Mouse (Mus musculus): ENCODE measurements at regions not wholly inside any gene's neighbourhood (a gene's known extent, or its start where the extent isn't known, plus 50 kb on each side); places are given as distances from the start of the nearest gene placed in this dataset.

- no peak for DNase-seq (ENCODE audit: low read depth)
These were observed 274.4 kb upstream of the Trpc7 start for GRCm38 (mm10) chr13:57170180-57170579.

GRCm38 (mm10) chr13:57169621-57170020 lies 273.8 kb upstream of the Trpc7 start:
- no peak for TF ChIP-seq POLR2A (IDR thresholded peaks at IDR 0.05; ENCODE audit: borderline replicate concordance, extremely low read depth, insufficient read depth, insufficient read length, poor library complexity, severe bottlenecking)
- TF ChIP-seq CTCF (IDR thresholded peaks at IDR 0.05; ENCODE audit: borderline replicate concordance, extremely low read depth, insufficient read depth, insufficient read length), result no peak
- DNase-seq (ENCODE audit: low read depth), result no peak

More at GRCm38 (mm10) chr13:57170180-57170579, 274.4 kb upstream of the Trpc7 start:
- no peak for TF ChIP-seq CTCF (IDR thresholded peaks at IDR 0.05; ENCODE audit: borderline replicate concordance, extremely low read depth, insufficient read depth, insufficient read length)
- no peak for TF ChIP-seq POLR2A (IDR thresholded peaks at IDR 0.05; ENCODE audit: borderline replicate concordance, extremely low read depth, insufficient read depth, insufficient read length, poor library complexity, severe bottlenecking)

DNA sequence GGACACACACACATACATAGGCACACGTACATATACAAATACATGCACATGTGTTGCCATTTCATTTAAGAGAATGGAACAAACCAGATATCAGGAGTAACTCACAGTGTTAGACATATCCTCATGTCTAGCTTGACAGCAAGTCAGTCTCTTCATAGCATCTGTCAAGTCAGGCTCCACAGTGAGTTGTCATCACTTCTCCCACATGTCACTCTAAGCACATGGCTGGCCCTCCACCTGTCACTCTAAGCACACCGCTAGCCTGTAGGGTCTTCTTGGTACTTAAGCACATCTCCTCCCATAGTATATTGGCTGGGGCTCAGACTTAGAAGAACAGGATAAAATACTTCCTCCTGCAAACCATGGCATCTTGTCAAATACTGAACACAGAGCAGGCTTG lies 269.6 kb upstream of the Trpc7 start:
- peak; percentile 53 for DNase-seq (ENCODE audit: low read depth)
- TF ChIP-seq CTCF (IDR thresholded peaks at IDR 0.05; ENCODE audit: borderline replicate concordance, extremely low read depth, insufficient read depth, insufficient read length) (no peak), POLR2A (IDR thresholded peaks at IDR 0.05; ENCODE audit: borderline replicate concordance, extremely low read depth, insufficient read depth, insufficient read length, poor library complexity, severe bottlenecking) (no peak)

GRCm38 (mm10) chr13:57152787-57153186 lies 257.0 kb upstream of the Trpc7 start:
- TF ChIP-seq POLR2A (IDR thresholded peaks at IDR 0.05; ENCODE audit: borderline replicate concordance, extremely low read depth, insufficient read depth, insufficient read length, poor library complexity, severe bottlenecking) (no peak), CTCF (IDR thresholded peaks at IDR 0.05; ENCODE audit: borderline replicate concordance, extremely low read depth, insufficient read depth, insufficient read length) (no peak)
- DNase-seq (ENCODE audit: low read depth), result no peak

DNA sequence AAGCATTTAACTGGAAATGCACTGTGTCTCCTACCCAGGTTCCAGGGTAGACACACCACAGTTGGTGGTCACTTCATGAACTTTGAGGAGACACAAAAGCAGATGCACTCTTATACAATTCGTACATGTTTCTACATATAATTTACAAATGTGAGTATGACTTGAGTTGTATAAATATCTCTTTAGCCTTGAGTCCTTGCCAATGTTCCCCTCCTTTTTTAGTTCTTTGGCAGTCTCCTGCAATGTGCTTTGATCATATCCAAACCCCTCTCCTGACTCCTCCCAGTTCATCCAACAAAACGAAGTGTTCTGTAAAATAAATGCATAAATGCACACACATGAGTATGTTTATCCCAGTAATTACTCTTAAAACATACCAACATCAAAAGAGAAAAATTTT lies 251.8 kb upstream of the Trpc7 start:
- DNase-seq (ENCODE audit: low read depth), result no peak
- no peak for TF ChIP-seq POLR2A (IDR thresholded peaks at IDR 0.05; ENCODE audit: borderline replicate concordance, extremely low read depth, insufficient read depth, insufficient read length, poor library complexity, severe bottlenecking)
- TF ChIP-seq CTCF (IDR thresholded peaks at IDR 0.05; ENCODE audit: borderline replicate concordance, extremely low read depth, insufficient read depth, insufficient read length), result no peak

- DNase-seq (ENCODE audit: low read depth), result peak; percentile 75
- TF ChIP-seq POLR2A (IDR thresholded peaks at IDR 0.05; ENCODE audit: borderline replicate concordance, extremely low read depth, insufficient read depth, insufficient read length, poor library complexity, severe bottlenecking), result no peak
- TF ChIP-seq CTCF (IDR thresholded peaks at IDR 0.05; ENCODE audit: borderline replicate concordance, extremely low read depth, insufficient read depth, insufficient read length), result no peak
These were observed 250.9 kb upstream of the Trpc7 start for GRCm38 (mm10) chr13:57146708-57147107.

GRCm38 (mm10) chr13:57145782-57146181 lies 250.0 kb upstream of the Trpc7 start:
- peak; percentile 83 for DNase-seq (ENCODE audit: low read depth)
- TF ChIP-seq POLR2A (IDR thresholded peaks at IDR 0.05; ENCODE audit: borderline replicate concordance, extremely low read depth, insufficient read depth, insufficient read length, poor library complexity, severe bottlenecking), result no peak
- TF ChIP-seq CTCF (IDR thresholded peaks at IDR 0.05; ENCODE audit: borderline replicate concordance, extremely low read depth, insufficient read depth, insufficient read length), result no peak

DNA sequence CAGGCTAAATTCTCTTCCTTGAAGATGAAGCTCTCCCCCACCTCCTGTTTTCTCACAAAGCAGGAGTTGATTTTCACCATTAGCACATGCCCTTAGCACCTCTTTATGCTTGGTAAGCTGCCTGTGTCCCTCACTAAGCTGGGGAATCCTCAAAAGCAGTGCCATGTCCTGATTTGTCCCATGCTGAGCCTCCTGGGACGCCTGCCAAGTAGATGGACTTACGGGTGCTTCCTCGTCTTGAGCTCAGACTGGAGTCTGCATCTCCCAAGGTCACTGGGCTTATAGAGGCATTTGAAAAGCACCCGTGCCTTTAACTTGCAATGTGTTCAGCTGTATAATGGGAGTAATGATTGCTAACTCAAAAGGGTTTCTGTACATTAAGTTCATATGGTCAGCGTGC lies 247.1 kb upstream of the Trpc7 start:
- DNase-seq (ENCODE audit: low read depth), result peak; percentile 41
- TF ChIP-seq POLR2A (IDR thresholded peaks at IDR 0.05; ENCODE audit: borderline replicate concordance, extremely low read depth, insufficient read depth, insufficient read length, poor library complexity, severe bottlenecking) (no peak), CTCF (IDR thresholded peaks at IDR 0.05; ENCODE audit: borderline replicate concordance, extremely low read depth, insufficient read depth, insufficient read length) (no peak)

GRCm38 (mm10) chr13:57142441-57142840 lies 246.6 kb upstream of the Trpc7 start:
- no peak for DNase-seq (ENCODE audit: low read depth)
- TF ChIP-seq CTCF (IDR thresholded peaks at IDR 0.05; ENCODE audit: borderline replicate concordance, extremely low read depth, insufficient read depth, insufficient read length) (no peak), POLR2A (IDR thresholded peaks at IDR 0.05; ENCODE audit: borderline replicate concordance, extremely low read depth, insufficient read depth, insufficient read length, poor library complexity, severe bottlenecking) (no peak)

- no peak for DNase-seq (ENCODE audit: low read depth)
- TF ChIP-seq CTCF (IDR thresholded peaks at IDR 0.05; ENCODE audit: borderline replicate concordance, extremely low read depth, insufficient read depth, insufficient read length), result no peak
- no peak for TF ChIP-seq POLR2A (IDR thresholded peaks at IDR 0.05; ENCODE audit: borderline replicate concordance, extremely low read depth, insufficient read depth, insufficient read length, poor library complexity, severe bottlenecking)
These were observed 220.1 kb upstream of the Trpc7 start for GRCm38 (mm10) chr13:57115936-57116335.

DNA sequence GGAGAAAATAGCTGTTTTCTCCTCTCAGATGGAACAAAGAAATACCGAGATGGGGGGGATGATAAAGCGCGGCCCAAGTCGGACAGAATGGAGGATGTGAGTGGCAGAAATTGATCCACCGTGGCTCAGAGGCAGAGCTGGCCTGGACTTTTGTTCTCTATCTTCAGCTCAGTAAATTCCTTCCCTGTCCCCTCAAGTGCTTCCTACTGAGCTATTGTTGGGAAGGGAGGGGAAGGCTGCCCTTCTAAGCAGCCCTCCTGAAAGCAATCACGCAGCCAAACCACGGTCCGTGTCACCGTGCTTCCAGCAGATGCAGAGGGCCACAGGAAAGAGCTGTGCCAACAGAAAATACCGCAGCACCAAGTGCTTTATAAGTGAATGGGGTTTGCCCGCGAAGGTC lies 212.2 kb upstream of the Trpc7 start:
- DNase-seq (ENCODE audit: low read depth), result peak; percentile 72
- TF ChIP-seq CTCF (IDR thresholded peaks at IDR 0.05; ENCODE audit: borderline replicate concordance, extremely low read depth, insufficient read depth, insufficient read length) (no peak), POLR2A (IDR thresholded peaks at IDR 0.05; ENCODE audit: borderline replicate concordance, extremely low read depth, insufficient read depth, insufficient read length, poor library complexity, severe bottlenecking) (no peak)

- DNase-seq (ENCODE audit: low read depth), result peak; percentile 71
- TF ChIP-seq CTCF (IDR thresholded peaks at IDR 0.05; ENCODE audit: borderline replicate concordance, extremely low read depth, insufficient read depth, insufficient read length) (no peak), POLR2A (IDR thresholded peaks at IDR 0.05; ENCODE audit: borderline replicate concordance, extremely low read depth, insufficient read depth, insufficient read length, poor library complexity, severe bottlenecking) (no peak)
These were observed 203.8 kb upstream of the Trpc7 start for GRCm38 (mm10) chr13:57099601-57100000.
